Mouse (Mus musculus): ENCODE measurements around the gene Hbp1.

- TF ChIP-seq POLR2A (IDR thresholded peaks at IDR 0.05; ENCODE audit: insufficient read depth, low read depth, low read length) (no peak), EP300 (IDR thresholded peaks at IDR 0.05; ENCODE audit: insufficient read depth, low read depth, low read length) (no peak), CTCF (IDR thresholded peaks at IDR 0.05) (no peak)
Observed at GRCm38 (mm10) chr12:31912966-31913551, 37.3 kb downstream of the Hbp1 start.

Measured in heart, adult 2 months (tissue).